Mouse (Mus musculus) inflammation-experienced regulatory T-cells, adult 16 weeks (primary cell): ENCODE data around the gene 1700025B11Rik. TPM values are rescaled to one million over a fixed set of nuclear protein-coding genes. Genes with fewer than 3 reads are reported as not detected.

ENCODE experiments used
- polyA plus RNA-seq: library from polyadenylated mRNA; unstranded; fragments of 100-300 nt; shearing (Covaris generic); gene quantifications from one replicate; pipeline ENCODE4 v1.2.1, GENCODE M21; 2017

1700025B11Rik gene
- not detected for polyA plus RNA-seq

GRCm38 (mm10) chr15:77561792-77562191 lies at the start of gene 1700025B11Rik:
TSS of gene 1700025B11Rik (minus strand) at chr15:77561892.

GRCm38 (mm10) chr15:77598958-77599357 lies 37.3 kb upstream of the 1700025B11Rik start, which contains the start of gene Gm36245:
TSS of gene Gm36245 (plus strand) at chr15:77599258.

GRCm38 (mm10) chr15:77595961-77596360 lies 34.3 kb upstream of the 1700025B11Rik start, which contains the start of gene Apol10b:
TSS of gene Apol10b (minus strand) at chr15:77596125.

GRCm38 (mm10) chr15:77533216-77533615 lies 28.5 kb downstream of the 1700025B11Rik start, which contains the start of gene Apol7c:
TSS of gene Apol7c (minus strand) at chr15:77533316.

Other genes starting within 250 kb of the 1700025B11Rik start
- not detected for gene Apol7a, start 162.8 kb downstream of the 1700025B11Rik start, polyA plus RNA-seq
- 5.0 TPM for gene Apol9a, start 150.8 kb downstream of the 1700025B11Rik start, polyA plus RNA-seq
- 0.46 TPM for gene Apol7b, start 114.4 kb downstream of the 1700025B11Rik start, polyA plus RNA-seq
- not detected for gene Apol10a, start 84.8 kb downstream of the 1700025B11Rik start, polyA plus RNA-seq
- gene Apol11a, start 53.6 kb downstream of the 1700025B11Rik start, polyA plus RNA-seq = not detected
- gene Apol7c, start 28.6 kb downstream of the 1700025B11Rik start, polyA plus RNA-seq = 0.43 TPM
- gene Apol10b, start 34.2 kb upstream of the 1700025B11Rik start, polyA plus RNA-seq = 7.4 TPM
- gene Gm36245, start 37.4 kb upstream of the 1700025B11Rik start, polyA plus RNA-seq = not detected
- 2.6 TPM for gene Apol11b, start 81.4 kb upstream of the 1700025B11Rik start, polyA plus RNA-seq
- gene Apol7e, start 137.0 kb upstream of the 1700025B11Rik start, polyA plus RNA-seq = 81.3 TPM
- gene Apol9b, start 167.1 kb upstream of the 1700025B11Rik start, polyA plus RNA-seq = 23.4 TPM
- 0.11 TPM for gene Apol8, start 195.1 kb upstream of the 1700025B11Rik start, polyA plus RNA-seq